Mouse (Mus musculus) CH12.LX (cell line): ENCODE results near the gene Zfp385c. TPM values are rescaled to one million over a fixed set of nuclear protein-coding genes. Genes with fewer than 3 reads are reported as not detected.

Experiments
- DNase-seq: peaks from one replicate; pipeline ENCODE4 v3.0.0-alpha.2; 2013; ENCODE audit errors: extremely low read depth
- H3K27ac ChIP-seq: 2 replicates; pipeline ENCODE4 v1.5.1; 2012; ENCODE audit warnings: low read depth, mild to moderate bottlenecking, control low read depth, moderate library complexity; ENCODE audit not compliant: insufficient read depth
- H3K27me3 ChIP-seq: replicated peaks from 2 replicates; pipeline ENCODE3; 2012; ENCODE audit warnings: inconsistent platforms
- H3K36me3 ChIP-seq, 2 experiments: replicated peaks in 1 of 2; 2 replicates each; pipeline versions ENCODE3 to v1.6.1; 2012; ENCODE audit warnings: inconsistent platforms in 1 of 2, low read length in 1 of 2, mild to moderate bottlenecking in 1 of 2, mixed read lengths in 1 of 2, moderate library complexity in 1 of 2; ENCODE audit not compliant: control insufficient read depth in 1 of 2, insufficient read depth in 1 of 2
- H3K4me1 ChIP-seq, 2 experiments: 2 replicates each; pipeline ENCODE4 v1.6.1; 2012; ENCODE audit warnings: inconsistent platforms in 1 of 2, moderate library complexity in 1 of 2; ENCODE audit not compliant: insufficient read depth in 2 of 2, control insufficient read depth in 1 of 2
- H3K4me2 ChIP-seq: 2 replicates; pipeline ENCODE4 v1.6.1; 2012; ENCODE audit warnings: low read depth, mild to moderate bottlenecking, control low read depth; ENCODE audit not compliant: poor library complexity, insufficient read depth, severe bottlenecking
- H3K4me3 ChIP-seq, 3 experiments: fragments of 150-350 bp in 1 of 3; sonication (generic) in 1 of 3; replicated peaks in 1 of 3; 2 replicates each; pipeline versions ENCODE3 to v1.5.1; 2011 to 2012; ENCODE audit warnings: low read depth in 2 of 3, low read length in 2 of 3, mild to moderate bottlenecking in 2 of 3, moderate library complexity in 2 of 3, control low read depth in 1 of 3, improper control_type of control experiment in 1 of 3, inconsistent platforms in 1 of 3, mixed read lengths in 1 of 3; ENCODE audit not compliant: poor library complexity in 1 of 3
- H3K79me2 ChIP-seq: replicated peaks from 2 replicates; pipeline ENCODE4 v1.6.1; 2012; ENCODE audit warnings: mild to moderate bottlenecking, moderate library complexity; ENCODE audit not compliant: control insufficient read depth, poor library complexity, insufficient read depth, severe bottlenecking; ENCODE audit errors: extremely low read depth
- H3K9ac ChIP-seq: 2 replicates; pipeline ENCODE4 v1.6.1; 2012; ENCODE audit warnings: low read depth, mild to moderate bottlenecking, control low read depth, moderate library complexity; ENCODE audit not compliant: insufficient read depth
- H3K9me3 ChIP-seq: replicated peaks from 2 replicates; pipeline ENCODE3; 2012; ENCODE audit warnings: low read length, inconsistent platforms, mixed read lengths
- BHLHE40 ChIP-seq: IDR thresholded peaks from 2 replicates; pipeline ENCODE4 v1.6.1; 2011; ENCODE audit warnings: mild to moderate bottlenecking, low read depth, low read length, improper control_type of control experiment
- E2F4 ChIP-seq: IDR thresholded peaks from 2 replicates; pipeline ENCODE4 v1.6.1; 2011; ENCODE audit warnings: low read depth, low read length, improper control_type of control experiment; ENCODE audit not compliant: insufficient replicate concordance
- ELF1 ChIP-seq: IDR thresholded peaks from 2 replicates; pipeline ENCODE4 v1.6.1; 2014; ENCODE audit warnings: low read depth, mild to moderate bottlenecking, inconsistent platforms, low read length, improper control_type of control experiment
- ETS1 ChIP-seq: conservative IDR thresholded peaks from 2 replicates; pipeline ENCODE4 v1.6.1; 2012; ENCODE audit warnings: low read depth, mild to moderate bottlenecking, inconsistent platforms, low read length, improper control_type of control experiment, moderate library complexity
- GABPA ChIP-seq: IDR thresholded peaks from 2 replicates; pipeline ENCODE4 v1.6.1; 2012; ENCODE audit warnings: low read depth, low read length, improper control_type of control experiment, inconsistent platforms; ENCODE audit not compliant: insufficient replicate concordance
- HCFC1 ChIP-seq: IDR thresholded peaks from 2 replicates; pipeline ENCODE4 v1.6.1; 2012; ENCODE audit warnings: low read depth, mild to moderate bottlenecking, inconsistent platforms, low read length, improper control_type of control experiment
- IRF4 ChIP-seq: IDR thresholded peaks from 2 replicates; pipeline ENCODE4 v1.6.1; 2014; ENCODE audit warnings: low read depth, mild to moderate bottlenecking, inconsistent platforms, low read length, improper control_type of control experiment
- JUN ChIP-seq: IDR thresholded peaks from 2 replicates; pipeline ENCODE4 v1.6.1; 2011; ENCODE audit warnings: low read depth, mild to moderate bottlenecking, low read length, improper control_type of control experiment, moderate library complexity; ENCODE audit not compliant: insufficient read depth
- KAT2A ChIP-seq: IDR thresholded peaks from 2 replicates; pipeline ENCODE4 v1.6.1; 2012; ENCODE audit warnings: low read length, improper control_type of control experiment, inconsistent platforms; ENCODE audit not compliant: insufficient replicate concordance
- MAX ChIP-seq: IDR thresholded peaks from 2 replicates; pipeline ENCODE4 v1.6.1; 2011; ENCODE audit warnings: low read length, improper control_type of control experiment
- MEF2A ChIP-seq: IDR thresholded peaks from 2 replicates; pipeline ENCODE4 v1.6.1; 2014; ENCODE audit warnings: low read depth, mild to moderate bottlenecking, inconsistent platforms, low read length, improper control_type of control experiment, borderline replicate concordance
- MXI1 ChIP-seq: IDR thresholded peaks from 2 replicates; pipeline ENCODE4 v1.6.1; 2011; ENCODE audit warnings: mild to moderate bottlenecking, low read depth, low read length, improper control_type of control experiment
- MYC ChIP-seq: IDR thresholded peaks from 2 replicates; pipeline ENCODE4 v1.6.1; 2011; ENCODE audit warnings: low read depth, mild to moderate bottlenecking, improper control_type of control experiment, low read length
- NELFE ChIP-seq: IDR thresholded peaks from 2 replicates; pipeline ENCODE4 v1.6.1; 2011; ENCODE audit warnings: low read depth, low read length, improper control_type of control experiment
- NRF1 ChIP-seq: IDR thresholded peaks from 2 replicates; pipeline ENCODE4 v1.6.1; 2014; ENCODE audit warnings: low read depth, mild to moderate bottlenecking, inconsistent platforms, low read length, improper control_type of control experiment, moderate library complexity
- PAX5 ChIP-seq: IDR thresholded peaks from 2 replicates; pipeline ENCODE4 v1.6.1; 2012; ENCODE audit warnings: low read length, inconsistent platforms, mixed read lengths
- POLR2A ChIP-seq: IDR thresholded peaks from 2 replicates; pipeline ENCODE4 v1.6.1; 2011; ENCODE audit warnings: low read depth, mild to moderate bottlenecking, improper control_type of control experiment, low read length
- POLR2AphosphoS2 ChIP-seq: IDR thresholded peaks from 2 replicates; pipeline ENCODE4 v1.6.1; 2011; ENCODE audit warnings: low read depth, low read length, improper control_type of control experiment
- SIN3A ChIP-seq: IDR thresholded peaks from 2 replicates; pipeline ENCODE4 v1.6.1; 2012; ENCODE audit warnings: low read length, improper control_type of control experiment, inconsistent platforms
- SMC3 ChIP-seq: IDR thresholded peaks from 2 replicates; pipeline ENCODE4 v1.6.1; 2011; ENCODE audit warnings: low read depth, low read length, improper control_type of control experiment
- TBP ChIP-seq: conservative IDR thresholded peaks from 2 replicates; pipeline ENCODE4 v1.6.1; 2011; ENCODE audit warnings: low read depth, low read length, improper control_type of control experiment
- TCF12 ChIP-seq: IDR thresholded peaks from 2 replicates; pipeline ENCODE4 v1.6.1; 2014; ENCODE audit warnings: low read depth, mild to moderate bottlenecking, inconsistent platforms, low read length, improper control_type of control experiment
- UBTF ChIP-seq: IDR thresholded peaks from 2 replicates; pipeline ENCODE4 v1.6.1; 2012; ENCODE audit warnings: low read depth, mild to moderate bottlenecking, inconsistent platforms, low read length, improper control_type of control experiment, moderate library complexity
- USF1 ChIP-seq: IDR thresholded peaks from 2 replicates; pipeline ENCODE4 v1.6.1; 2014; ENCODE audit warnings: low read depth, mild to moderate bottlenecking, inconsistent platforms, low read length, improper control_type of control experiment
- USF2 ChIP-seq: conservative IDR thresholded peaks from 2 replicates; pipeline ENCODE4 v1.6.1; 2011; ENCODE audit warnings: low read depth, low read length, improper control_type of control experiment
- ZC3H11A ChIP-seq: IDR thresholded peaks from 2 replicates; pipeline ENCODE4 v1.6.1; 2012; ENCODE audit warnings: low read depth, mild to moderate bottlenecking, inconsistent platforms, low read length, improper control_type of control experiment
- ZKSCAN1 ChIP-seq: IDR thresholded peaks from 2 replicates; pipeline ENCODE4 v1.6.1; 2012; ENCODE audit warnings: low read depth, inconsistent platforms, low read length, improper control_type of control experiment, borderline replicate concordance
- ZMIZ1 ChIP-seq: IDR thresholded peaks from 2 replicates; pipeline ENCODE4 v1.6.1; 2012; ENCODE audit warnings: low read depth, mild to moderate bottlenecking, inconsistent platforms, low read length, improper control_type of control experiment
- ZNF384 ChIP-seq: IDR thresholded peaks from 2 replicates; pipeline ENCODE4 v1.6.1; 2012; ENCODE audit warnings: low read depth, low read length, improper control_type of control experiment, inconsistent platforms
- dilution Hi-C: fragments of 300-500 bp; cut with MboI; formaldehyde crosslinking; loops from 2 replicates; pipeline ENCODE4 v1.14.3; 2020; ENCODE audit warnings: low sequenced_read_pairs; ENCODE audit not compliant: extremely low pct_unique_long_range_greater_than_20kb, extremely low pct_ligation_motif_present
- in situ Hi-C: fragments of 300-500 bp; cut with MboI; formaldehyde crosslinking; loops from 3 replicates; pipeline ENCODE4 v1.14.3; 2019; ENCODE audit warnings: low sequenced_read_pairs, low pct_ligation_motif_present, low pct_unique_long_range_greater_than_20kb, mixed read lengths
- polyA plus RNA-seq: library from polyadenylated mRNA; unstranded; fragments of >175 nt; gene quantifications from 2 replicates; pipeline ENCODE4 v1.2.1, GENCODE M21; 2012; ENCODE audit warnings: low read depth; ENCODE audit not compliant: insufficient read length
- total RNA-seq, 2 experiments: library from RNA; depleted of rRNA; stranded (reverse); fragments of 300-350 nt in 1 of 2; fragments of >200 nt in 1 of 2; gene quantifications; 2 replicates each; pipeline ENCODE4 v1.2.3; 2012 to 2014

Zfp385c gene
- total and polyA plus RNA-seq, 3 experiments: 0.08 to 0.14 TPM; not detected in 1

- Histone ChIP-seq H3K9me3 (no peaks in the 10 kb centered on the region), H3K27me3 (no peaks in the 10 kb centered on the region), H3K27ac (no peak overlapping the region), H3K9ac (no peak overlapping the region), H3K36me3 (peaks cover 61 to 82% of the 10 kb centered on the region in 2 experiments), H3K79me2 (peaks cover 4% of the 10 kb centered on the region; the same call in 1 of the 2 replicates), H3K4me2 (no peak overlapping the region), H3K4me1 (peaks cover 9 to 28% of the 10 kb centered on the region in 2 experiments), H3K4me3 (no peak overlapping the region)
- in situ Hi-C loops (no loop called here), dilution Hi-C loops (no loop called here)
- no peak for DNase-seq
- TF ChIP-seq GABPA: no peak
- TF ChIP-seq POLR2AphosphoS2: 0 out of 2 replicates have a peak, but pooled peaks have one; percentile 1
- no peak for TF ChIP-seq MYC
- no peak for TF ChIP-seq MXI1
Measured at GRCm38 (mm10) chr11:100713174-100713573, 20.9 kb upstream of the Zfp385c start.

GRCm38 (mm10) chr11:100711783-100712615 is 19.7 kb upstream of the Zfp385c start, which contains the start of gene Kat2a:
TSS of gene Kat2a (minus strand) at chr11:100712465.
- dilution Hi-C loops (no loop called here), in situ Hi-C loops (no loop called here)
- H3K9me3 ChIP-seq: no peaks in the 10 kb centered on the region
- H3K4me2 ChIP-seq: peak within 1 kb of the TSS; percentile 75
- H3K27ac ChIP-seq: peak within 1 kb of the TSS; percentile 24; the same call in 1 of the 2 replicates
- peak within 1 kb of the TSS; percentile 97 for H3K9ac ChIP-seq
- peaks cover 9 to 40% of the 10 kb centered on the region in 2 experiments for H3K4me1 ChIP-seq
- peak; percentile 82 for DNase-seq
- H3K36me3 ChIP-seq: peaks cover 57 to 82% of the 10 kb centered on the region in 2 experiments
- no peaks in the 10 kb centered on the region for H3K27me3 ChIP-seq
- peaks cover 4% of the 10 kb centered on the region; the same call in 1 of the 2 replicates for H3K79me2 ChIP-seq
- peak within 1 kb of the TSS; percentile 72 to 99 (median 73) for H3K4me3 ChIP-seq
- TF ChIP-seq SIN3A: peak; percentile 30; the same call in 1 of the 2 replicates
- TF ChIP-seq MXI1: peak; percentile 96
- TF ChIP-seq POLR2A: peak; percentile 97
- TF ChIP-seq MAX: peak; percentile 96
- TF ChIP-seq USF2: no peak
- TF ChIP-seq KAT2A: peak; percentile 94; the same call in 1 of the 2 replicates
- peak; percentile 94 for TF ChIP-seq NRF1
- TF ChIP-seq ZNF384: peak; percentile 90
- TF ChIP-seq TBP: 0 out of 2 replicates have a peak, but pooled peaks have one; percentile 51
- TF ChIP-seq MYC: peak; percentile 98
- no peak for TF ChIP-seq SMC3
- no peak for TF ChIP-seq JUN
- no peak for TF ChIP-seq ETS1
- TF ChIP-seq HCFC1: peak; percentile 97
- TF ChIP-seq ELF1: peak; percentile 79
- no peak for TF ChIP-seq BHLHE40
- TF ChIP-seq E2F4: no peak
- no peak; the same call in 1 of the 2 replicates for TF ChIP-seq ZKSCAN1
- TF ChIP-seq ZC3H11A: no peak
- no peak; the same call in 1 of the 2 replicates for TF ChIP-seq POLR2AphosphoS2
- TF ChIP-seq IRF4: peak; percentile 39
- 0 out of 2 replicates have a peak, but pooled peaks have one; percentile 27 for TF ChIP-seq MEF2A
- TF ChIP-seq NELFE: peak; percentile 96
- TF ChIP-seq USF1: no peak; the same call in 1 of the 2 replicates
- peak; percentile 83 for TF ChIP-seq TCF12
- TF ChIP-seq PAX5: no peak
- TF ChIP-seq GABPA: peak; percentile 77; the same call in 1 of the 2 replicates
- peak; percentile 80 for TF ChIP-seq ZMIZ1
- no peak for TF ChIP-seq UBTF
